Mouse (Mus musculus) small intestine, adult 2 months (tissue): ENCODE results near the gene Camta1. TPM values are rescaled to one million over a fixed set of nuclear protein-coding genes. Genes with fewer than 3 reads are reported as not detected.

Experiments
- H3K27ac ChIP-seq: fragments of 200-500 bp; 2 replicates; pipeline ENCODE4 v1.5.1; 2012; ENCODE audit warnings: low read depth, low read length, control low read depth, inconsistent platforms; ENCODE audit not compliant: insufficient read depth
- H3K27me3 ChIP-seq: fragments of 200-500 bp; 2 replicates; pipeline ENCODE4 v1.6.1; 2012; ENCODE audit warnings: mild to moderate bottlenecking, moderate library complexity, low read length, inconsistent platforms; ENCODE audit not compliant: control insufficient read depth, insufficient read depth
- H3K36me3 ChIP-seq: fragments of 200-500 bp; 2 replicates; pipeline ENCODE4 v1.6.1; 2012; ENCODE audit warnings: mild to moderate bottlenecking, low read length, control low read depth, inconsistent platforms; ENCODE audit not compliant: control insufficient read depth, insufficient read depth
- H3K4me1 ChIP-seq: fragments of 200-500 bp; 2 replicates; pipeline ENCODE4 v1.6.1; 2012; ENCODE audit warnings: low read length, inconsistent platforms, mixed read lengths; ENCODE audit not compliant: control insufficient read depth, insufficient read depth, insufficient read length
- H3K4me3 ChIP-seq: fragments of 200-500 bp; 2 replicates; pipeline ENCODE4 v1.5.1; 2012; ENCODE audit warnings: low read depth, mild to moderate bottlenecking, control low read depth, inconsistent platforms, low read length, moderate library complexity
- CTCF ChIP-seq: fragments of 200-500 bp; IDR thresholded peaks from 2 replicates; pipeline ENCODE4 v1.5.1; 2012; ENCODE audit warnings: low read depth, mild to moderate bottlenecking, control low read depth, inconsistent platforms, low read length, moderate library complexity, mixed read lengths; ENCODE audit not compliant: insufficient replicate concordance, insufficient read length; ENCODE audit errors: extremely low read depth
- POLR2A ChIP-seq: fragments of 200-500 bp; IDR thresholded peaks from 2 replicates; pipeline ENCODE4 v1.6.1; 2012; ENCODE audit warnings: low read depth, mild to moderate bottlenecking, control low read depth, inconsistent platforms, low read length, moderate library complexity
- WGBS: fragments of 180-500 bp; shearing (Covaris S2); methylation state at CpG from one replicate; pipeline ENCODE4 v1.1.7; 2018; 5-methylcytosine and 5-hydroxymethylcytosine counted together
- polyA plus RNA-seq: library from polyadenylated mRNA; depleted of rRNA; stranded (reverse); fragments of >200 nt; gene quantifications from 2 replicates; pipeline ENCODE4 v1.2.3, GENCODE M21; 2012

Gene Camta1
- polyA plus RNA-seq, 1 experiment: 2.2 TPM

DNA sequence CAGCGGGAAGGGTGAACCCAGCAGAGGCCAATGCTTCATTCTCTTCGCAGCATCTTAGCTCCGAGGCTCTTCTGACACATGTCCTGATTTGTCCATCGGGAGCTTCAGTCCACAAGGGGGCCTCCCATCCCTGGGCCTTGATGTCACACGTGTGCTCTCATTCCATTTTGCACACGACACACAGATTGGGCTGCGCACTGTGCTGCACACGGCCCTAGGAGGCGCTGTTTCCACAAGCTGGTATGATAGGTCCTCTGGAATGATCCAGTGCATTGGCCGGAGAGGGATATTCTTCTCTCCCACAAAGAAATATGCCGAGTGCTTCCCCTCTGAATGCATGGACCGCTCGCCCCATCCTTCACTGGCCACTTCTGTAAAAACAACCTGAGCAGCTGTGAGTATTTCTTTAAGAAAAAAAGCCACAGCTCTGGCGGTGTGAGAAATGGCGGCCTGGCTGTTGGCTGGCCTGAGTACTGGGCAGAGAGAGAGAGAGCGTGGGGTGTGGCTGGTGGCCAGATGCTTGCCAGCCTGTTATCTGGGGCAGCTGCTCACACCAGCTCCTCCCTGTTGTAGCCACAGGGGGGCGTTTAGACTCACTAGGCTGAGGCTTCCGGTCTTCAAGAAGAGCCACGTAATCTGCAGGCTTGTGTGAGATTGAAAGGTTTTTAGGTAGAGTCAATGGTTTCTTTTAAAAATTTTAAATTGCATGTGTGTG, 622.5 kb downstream of the Camta1 start:
- Histone ChIP-seq H3K27me3 (no peaks in the 10 kb centered on the region), H3K36me3 (no peaks in the 10 kb centered on the region), H3K27ac (no peak overlapping the region), H3K4me1 (no peaks in the 10 kb centered on the region), H3K4me3 (no peak overlapping the region)
- TF ChIP-seq POLR2A: no peak
- no peak for TF ChIP-seq CTCF
- 80% methylated on average over 19 of the region's 19 CpGs for WGBS

DNA sequence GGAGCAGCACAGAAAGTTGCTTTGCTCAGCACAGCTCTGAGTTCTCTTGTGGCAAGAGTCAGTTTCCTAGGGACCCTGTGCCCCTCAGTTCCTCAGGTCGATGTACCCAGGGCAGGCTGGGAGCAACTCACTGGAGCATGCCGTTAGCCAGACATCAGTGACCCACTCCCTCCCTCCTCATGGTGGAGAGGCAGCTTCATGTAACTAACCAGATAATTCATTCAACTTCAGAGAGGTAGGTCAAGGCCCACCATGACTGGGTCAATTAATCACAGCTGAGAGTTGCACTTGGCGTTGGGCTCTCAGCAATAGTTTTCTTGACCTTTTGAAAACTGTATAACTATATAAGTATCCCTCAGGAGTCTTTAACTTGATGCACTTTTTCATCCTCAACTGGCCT, 624.2 kb downstream of the Camta1 start:
- 71% methylated on average over 3 of the region's 3 CpGs for WGBS
- no peaks in the 10 kb centered on the region for H3K4me1 ChIP-seq

DNA sequence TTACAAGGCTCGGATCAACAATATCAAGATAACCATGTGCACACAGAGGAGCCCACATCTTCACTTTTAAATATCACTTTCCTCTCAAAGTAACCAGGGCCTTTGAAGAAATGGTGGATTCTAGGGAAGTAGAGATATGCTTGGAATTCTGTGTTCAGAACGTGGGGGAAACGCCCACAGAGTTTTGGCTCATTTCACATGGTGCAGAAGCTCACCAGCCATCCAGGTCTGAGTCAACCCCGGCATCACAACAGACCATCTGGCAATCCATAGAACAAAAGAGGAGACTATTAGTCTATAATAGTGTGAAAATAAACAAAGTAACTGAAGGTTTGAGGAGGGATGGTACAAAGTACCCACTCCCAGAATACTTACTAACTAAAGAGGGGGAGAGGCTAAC, 626.7 kb downstream of the Camta1 start:
- H3K27me3 ChIP-seq: no peaks in the 10 kb centered on the region
- no peak for TF ChIP-seq CTCF
- 72% methylated on average over 4 of the region's 4 CpGs for WGBS

More for the DNA sequence above, 624.2 kb downstream of the Camta1 start:
- Histone ChIP-seq H3K36me3 (no peaks in the 10 kb centered on the region), H3K27ac (no peak overlapping the region), H3K4me3 (no peak overlapping the region), H3K27me3 (no peaks in the 10 kb centered on the region)
- TF ChIP-seq POLR2A: no peak

DNA sequence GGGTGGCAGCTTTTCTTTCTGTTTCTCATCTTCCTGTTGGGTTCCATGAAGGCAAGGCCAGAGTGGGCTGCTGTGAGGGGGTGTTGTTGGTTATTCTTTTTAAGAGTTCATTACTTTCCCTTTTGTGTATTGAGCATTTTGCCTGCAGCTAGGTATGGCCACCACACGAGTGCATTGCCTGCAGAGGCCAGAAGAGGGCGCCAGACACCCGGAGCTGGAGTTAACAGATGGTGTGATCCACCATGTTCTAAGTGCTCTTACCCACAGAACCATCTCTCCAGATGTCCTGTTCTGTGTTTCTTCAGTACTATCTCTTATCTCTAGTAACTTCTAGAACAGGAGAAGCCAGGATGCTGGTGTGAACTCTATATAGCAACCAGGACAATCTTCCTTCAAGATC, 629.6 kb downstream of the Camta1 start:
- Histone ChIP-seq H3K27me3 (no peaks in the 10 kb centered on the region), H3K4me1 (no peaks in the 10 kb centered on the region), H3K4me3 (no peak overlapping the region), H3K27ac (no peak overlapping the region), H3K36me3 (no peaks in the 10 kb centered on the region)
- WGBS: 63% methylated on average over 3 of the region's 3 CpGs
- no peak for TF ChIP-seq POLR2A
- peak; percentile 30; the same call in 1 of the 2 replicates for TF ChIP-seq CTCF

More for the DNA sequence above, 626.7 kb downstream of the Camta1 start:
- Histone ChIP-seq H3K36me3 (no peaks in the 10 kb centered on the region), H3K4me1 (no peaks in the 10 kb centered on the region), H3K4me3 (no peak overlapping the region), H3K27ac (no peak overlapping the region)

DNA sequence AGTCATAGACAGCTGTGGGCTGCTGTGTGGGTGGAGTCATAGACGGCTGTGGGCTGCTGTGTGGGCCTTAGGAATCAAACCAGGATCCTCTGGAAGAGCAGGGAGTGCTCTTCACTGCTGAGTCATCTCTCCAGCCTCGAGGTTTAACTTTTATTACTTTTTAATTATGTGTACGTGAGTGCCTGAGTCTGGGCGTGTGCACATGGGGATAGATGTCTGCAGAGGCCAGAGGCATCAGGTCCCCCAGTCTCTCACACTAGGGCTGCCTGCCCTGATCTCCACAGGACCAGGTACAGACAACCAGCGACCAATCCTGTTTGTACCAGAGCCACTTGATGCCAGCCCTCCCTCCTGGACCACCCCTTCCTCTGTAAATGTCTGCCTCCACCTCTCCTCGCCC, 632.6 kb downstream of the Camta1 start:
- Histone ChIP-seq H3K27me3 (no peaks in the 10 kb centered on the region), H3K4me1 (no peaks in the 10 kb centered on the region), H3K36me3 (no peaks in the 10 kb centered on the region), H3K27ac (no peak overlapping the region), H3K4me3 (no peak overlapping the region)
- WGBS: 26% methylated on average over 6 of the region's 6 CpGs
- TF ChIP-seq POLR2A (no peak), CTCF (no peak)

DNA sequence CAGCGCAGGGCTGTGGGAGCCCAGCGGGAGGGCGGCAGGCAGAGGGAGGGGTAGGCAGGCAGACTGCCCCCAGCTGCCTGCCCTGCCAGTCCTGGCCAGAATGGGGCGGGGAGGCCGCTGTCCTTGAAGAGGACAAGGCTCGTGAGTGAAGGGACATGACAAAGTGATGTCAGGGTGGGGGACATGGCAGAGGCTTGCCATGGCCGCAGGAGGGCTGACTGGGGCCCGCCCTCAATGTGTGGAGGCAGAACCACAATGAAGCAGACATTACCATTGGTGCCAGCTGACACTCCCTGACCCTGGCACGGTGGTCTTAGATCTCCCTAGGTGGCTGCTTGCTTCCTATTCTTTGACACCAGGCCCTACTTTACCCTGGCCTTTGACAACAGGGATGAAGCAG, 635.2 kb downstream of the Camta1 start:
- Histone ChIP-seq H3K27me3 (no peaks in the 10 kb centered on the region), H3K4me3 (no peak overlapping the region), H3K4me1 (no peaks in the 10 kb centered on the region), H3K27ac (no peak overlapping the region), H3K36me3 (no peaks in the 10 kb centered on the region)
- TF ChIP-seq CTCF (no peak), POLR2A (no peak)
- WGBS: 47% methylated on average over 9 of the region's 9 CpGs

DNA sequence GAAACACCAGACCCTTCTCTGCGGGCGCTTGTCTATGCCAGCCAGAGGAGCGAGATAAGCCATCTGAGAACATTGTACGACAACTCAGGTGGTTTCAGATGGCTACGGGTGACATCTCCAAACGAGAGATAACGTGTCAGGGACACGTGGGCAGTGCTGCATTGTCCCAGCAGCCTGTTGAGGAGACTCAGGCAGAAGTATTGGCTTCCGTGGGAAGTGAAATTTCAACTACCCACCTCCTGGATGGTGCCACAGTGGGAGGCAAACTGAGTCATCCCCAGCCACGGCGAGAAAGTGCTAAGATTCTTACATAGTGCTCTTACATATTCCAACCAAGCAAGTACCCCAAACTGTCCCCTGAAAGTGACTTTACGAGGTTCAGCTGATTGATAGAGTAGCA, 637.7 kb downstream of the Camta1 start:
- H3K27ac ChIP-seq: no peak overlapping the region
- no peaks in the 10 kb centered on the region for H3K27me3 ChIP-seq
- H3K4me1 ChIP-seq: no peaks in the 10 kb centered on the region
- no peak overlapping the region for H3K4me3 ChIP-seq
- WGBS: 44% methylated on average over 12 of the region's 12 CpGs
- TF ChIP-seq CTCF (no peak), POLR2A (no peak)
- H3K36me3 ChIP-seq: no peaks in the 10 kb centered on the region
